Mouse (Mus musculus) spleen, adult 2 months (tissue): ENCODE data around the gene Tsc22d1.

ENCODE experiments used
- CTCF ChIP-seq: fragments of 200-500 bp; IDR thresholded peaks from 2 replicates; pipeline ENCODE4 v1.5.1; 2011; ENCODE audit warnings: mild to moderate bottlenecking, inconsistent platforms; ENCODE audit not compliant: insufficient read depth, insufficient read length, insufficient replicate concordance; ENCODE audit errors: extremely low read depth
- POLR2A ChIP-seq: fragments of 200-500 bp; IDR thresholded peaks from 2 replicates; pipeline ENCODE4 v1.6.1; 2011; ENCODE audit warnings: low read depth, low read length, inconsistent platforms

GRCm38 (mm10) chr14:76479867-76480266, 65.1 kb downstream of the Tsc22d1 start:
- TF ChIP-seq CTCF (peak; percentile 44; the same call in 1 of the 2 replicates), POLR2A (no peak)
